Mouse (Mus musculus) E14TG2a.4 (cell line): ENCODE data around the gene Arhgap21.

Experiments used
- CTCF ChIP-seq: conservative IDR thresholded peaks from 2 replicates; pipeline ENCODE4 v1.5.1; 2014; ENCODE audit warnings: low read length
- POU5F1 ChIP-seq: IDR thresholded peaks from 2 replicates; pipeline ENCODE4 v1.6.1; 2014; ENCODE audit warnings: low read length, borderline replicate concordance

DNA sequence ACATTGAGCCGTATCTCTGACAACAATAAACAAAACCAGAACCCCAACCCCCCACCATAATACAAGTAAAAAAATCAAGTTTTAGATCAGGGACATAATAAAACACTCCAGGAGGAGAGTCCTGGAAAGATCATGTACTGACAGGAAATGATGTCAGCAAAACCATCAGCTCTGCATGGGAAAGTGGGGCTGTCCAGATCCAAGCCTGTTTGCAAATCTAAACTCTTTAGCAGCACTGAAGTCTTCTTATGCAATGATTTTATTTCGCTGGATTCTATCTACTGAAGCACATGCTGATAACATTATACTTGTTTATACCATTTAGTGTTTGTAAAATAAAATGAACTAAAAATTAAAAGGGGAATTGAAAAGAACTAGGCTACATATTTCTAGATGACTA is 104.1 kb downstream of the Arhgap21 start:
- no peak for TF ChIP-seq CTCF
- no peak for TF ChIP-seq POU5F1
